Mouse (Mus musculus) hematopoietic stem cell, adult 5-6 weeks (primary cell): ENCODE results near the gene Pink1. TPM values are rescaled to one million over a fixed set of nuclear protein-coding genes. Genes with fewer than 3 reads are reported as not detected.

ENCODE experiments used
- ATAC-seq, 2 experiments: fragments of 125-278 bp in 1 of 2; replicated peaks in 1 of 2; 2 replicates each; pipeline ENCODE4 v1.8.0; 2016 to 2017; ENCODE audit warnings: inconsistent platforms in 2 of 2, mild to moderate bottlenecking in 2 of 2, moderate number of reproducible peaks in 2 of 2, low read depth in 1 of 2, moderate TSS enrichment in 1 of 2; ENCODE audit not compliant: low FRiP score in 2 of 2, poor library complexity in 2 of 2, severe bottlenecking in 2 of 2, insufficient read depth in 1 of 2, low TSS enrichment in 1 of 2
- total RNA-seq: library from RNA; stranded (forward); fragments of 172-1452, 232-1000 nt; gene quantifications from 2 replicates; pipeline ENCODE4 v1.2.3, GENCODE M21; 2017

Pink1 gene
- total RNA-seq, 1 experiment from 2014 or later: 50.6 TPM

GRCm38 (mm10) chr4:138322692-138323091, 3.4 kb downstream of the Pink1 start:
- no peak for ATAC-seq

GRCm38 (mm10) chr4:138321488-138321887, 4.6 kb downstream of the Pink1 start:
- no peak for ATAC-seq

GRCm38 (mm10) chr4:138320711-138321110, 5.4 kb downstream of the Pink1 start:
- ATAC-seq: no peak

- ATAC-seq: peak; percentile 66 to 70
Measured at GRCm38 (mm10) chr4:138319508-138319907, 6.6 kb downstream of the Pink1 start.

GRCm38 (mm10) chr4:138318509-138319266, 7.4 kb downstream of the Pink1 start:
- ATAC-seq: peak; percentile 47 to 56; a peak in 3 of 4 replicates

- ATAC-seq: no peak
Measured at GRCm38 (mm10) chr4:138316369-138316768, 9.7 kb downstream of the Pink1 start.

GRCm38 (mm10) chr4:138315781-138316180, 10.3 kb downstream of the Pink1 start:
- no peak for ATAC-seq

GRCm38 (mm10) chr4:138313795-138314194, 12.3 kb downstream of the Pink1 start:
- no peak for ATAC-seq

- no peak for ATAC-seq
Measured at GRCm38 (mm10) chr4:138313021-138313420, 13.1 kb downstream of the Pink1 start.

- ATAC-seq: no peak
Measured at GRCm38 (mm10) chr4:138312105-138312504, 14.0 kb downstream of the Pink1 start.

GRCm38 (mm10) chr4:138311595-138311994, 14.5 kb downstream of the Pink1 start:
- ATAC-seq: peak; percentile 33 to 39; a peak in 1 of 4 replicates

- ATAC-seq: no peak
Measured at GRCm38 (mm10) chr4:138310311-138310910, 15.7 kb downstream of the Pink1 start.

- no peak for ATAC-seq
Measured at GRCm38 (mm10) chr4:138307739-138308138, 18.4 kb downstream of the Pink1 start.

GRCm38 (mm10) chr4:138307025-138307424, 19.1 kb downstream of the Pink1 start:
- no peak for ATAC-seq

- peak; percentile 97 to 99 for ATAC-seq
Measured at GRCm38 (mm10) chr4:138304340-138305104, 21.6 kb downstream of the Pink1 start, which contains the start of gene Ddost. TSS of gene Ddost (plus strand) at chr4:138304730.

- peak in 1 of 2 experiments; percentile 12; a peak in 1 of 4 replicates for ATAC-seq
Measured at GRCm38 (mm10) chr4:138303742-138304141, 22.4 kb downstream of the Pink1 start.

- ATAC-seq: no peak
Measured at GRCm38 (mm10) chr4:138303011-138303410, 23.1 kb downstream of the Pink1 start.

- no peak for ATAC-seq
Measured at GRCm38 (mm10) chr4:138301271-138301780, 24.8 kb downstream of the Pink1 start.
